ENCODE assay signal across 18 mouse cellular contexts in the genomic region with DNA sequence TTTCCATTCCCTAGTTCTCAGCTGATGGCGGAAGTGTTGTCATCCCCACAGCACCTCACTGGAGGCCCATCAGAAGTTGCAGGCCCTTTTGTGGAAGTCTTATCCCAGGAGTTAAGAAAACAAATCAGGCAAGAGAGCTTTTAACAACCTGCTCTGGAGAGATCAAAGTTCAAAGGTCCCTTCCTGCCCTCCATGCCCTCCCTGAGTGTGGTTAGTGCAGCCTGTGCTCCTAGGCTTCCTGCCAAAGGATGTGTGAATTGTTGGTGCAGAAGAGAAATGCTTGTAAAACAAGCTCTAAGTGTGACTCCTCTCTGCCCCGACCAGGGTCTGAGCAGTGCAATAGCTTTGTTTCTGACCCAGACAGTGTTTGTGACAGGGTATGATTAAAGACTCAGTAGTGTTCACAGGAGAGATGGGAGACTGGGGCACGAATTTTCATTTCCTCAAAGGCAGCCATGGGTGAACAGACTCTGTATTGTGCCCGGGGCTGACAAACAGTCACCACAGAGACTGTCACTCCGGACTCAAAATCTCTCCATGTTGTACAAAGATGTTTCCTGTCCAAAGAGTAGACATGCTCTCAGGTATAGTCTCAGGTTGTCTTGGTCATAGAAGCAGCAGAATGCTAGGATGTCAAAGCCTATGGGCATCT.
A peak's percentile ranks its signal among the peaks of the same experiment; 100 is the strongest.
DNase-seq lines count a peak whose midpoint lies in the region; TF ChIP-seq lines count a peak whose summit lies in the region.
"Had no signal": no experiment of that assay in that cellular context is flagged by ENCODE, and none has a peak within 500 bp of the region (broad histone marks: within the 10 kb centered on the region; RNA-seq: fewer than 3 reads in every experiment).

No protein-coding gene starts in this region.

- peak; percentile 23 for DNase-seq in embryo, embryonic 10.5 days (ENCODE audit: low spot score)
- no peak for DNase-seq in embryo, embryonic 11 days
- peak; percentile 5 to 9 for DNase-seq in spleen, adult 2 months (ENCODE audit: low read depth in 1 of 2, low spot score in 2 of 2)
- DNase-seq in spleen, postnatal 4 days (ENCODE audit: low spot score in 2 of 2), result no peak
- DNase-seq in kidney, postnatal 14 days, result peak; percentile 56
- DNase-seq in yolk sac, embryonic 10.5 days (ENCODE audit: low spot score), result peak; percentile 28
- DNase-seq in layer of hippocampus, adult 9-11 months, result no peak
- no peak for DNase-seq in urinary bladder, postnatal 14 days (ENCODE audit: low spot score)
- DNase-seq: adrenal gland, postnatal 25 days; cerebellum, adult 11 months; cerebellum, postnatal 14 days; gastrocnemius, postnatal 14 days; layer of hippocampus, postnatal 36 days; right cerebral cortex, postnatal 25 days; thymus, postnatal 36 days had no signal

- H3K4me3 ChIP-seq in spleen, adult 2 months (ENCODE audit: extremely low read depth, insufficient read depth, insufficient read length), result no peak overlapping the region
- H3K4me3 ChIP-seq: hindbrain, embryonic 10.5 days; limb, embryonic 15.5 days; megakaryocyte, embryonic 14.5 days had no signal

- no peaks in the 10 kb centered on the region for H3K27me3 ChIP-seq in spleen, adult 2 months (ENCODE audit: control insufficient read depth, insufficient read depth, low read length)
- H3K27me3 ChIP-seq: limb, embryonic 15.5 days; megakaryocyte, embryonic 14.5 days had no signal

- H3K4me1 ChIP-seq in spleen, adult 2 months (ENCODE audit: control insufficient read depth, insufficient read depth, insufficient read length), result peaks cover 5% of the 10 kb centered on the region; the same call in 1 of the 2 replicates
- H3K4me1 ChIP-seq: hindbrain, embryonic 10.5 days; limb, embryonic 15.5 days; megakaryocyte, embryonic 14.5 days had no signal

- no peak for TF ChIP-seq POLR2A in spleen, adult 2 months (IDR thresholded peaks at IDR 0.05; ENCODE audit: low read depth, low read length)

- WGBS in spleen, adult 2 months, result 31% methylated on average over 5 of the region's 5 CpGs

- no peaks in the 10 kb centered on the region for H3K36me3 ChIP-seq in spleen, adult 2 months (ENCODE audit: control insufficient read depth, insufficient read depth, low read length)
- H3K36me3 ChIP-seq: hindbrain, embryonic 10.5 days; limb, embryonic 15.5 days had no signal

- H3K27ac ChIP-seq in spleen, adult 2 months (ENCODE audit: insufficient read depth, low read length), result no peak overlapping the region
- H3K27ac ChIP-seq: hindbrain, embryonic 10.5 days; limb, embryonic 15.5 days had no signal

- no peak for TF ChIP-seq CTCF in spleen, adult 2 months (IDR thresholded peaks at IDR 0.05; ENCODE audit: extremely low read depth, insufficient read depth, insufficient read length, insufficient replicate concordance)

Comparison
In these comparisons a context has a peak if more than half of its experiments do, and no peak if none do; other contexts are left out.
1. DNase-seq: peak in embryo, embryonic 10.5 days (single experiment), spleen, adult 2 months (2 of 2), kidney, postnatal 14 days (single experiment) and yolk sac, embryonic 10.5 days (single experiment); none in embryo, embryonic 11 days (single experiment), spleen, postnatal 4 days (0 of 2), layer of hippocampus, adult 9-11 months (single experiment) and urinary bladder, postnatal 14 days (single experiment).